Mouse (Mus musculus) mature B cell (primary cell): ENCODE results near the gene Frmpd4.

Source experiments
- in situ Hi-C: fragments of 300-500 bp; cut with MboI; formaldehyde crosslinking; loops from 2 replicates; pipeline ENCODE4 v1.14.3; 2019

Frmpd4 gene

DNA sequence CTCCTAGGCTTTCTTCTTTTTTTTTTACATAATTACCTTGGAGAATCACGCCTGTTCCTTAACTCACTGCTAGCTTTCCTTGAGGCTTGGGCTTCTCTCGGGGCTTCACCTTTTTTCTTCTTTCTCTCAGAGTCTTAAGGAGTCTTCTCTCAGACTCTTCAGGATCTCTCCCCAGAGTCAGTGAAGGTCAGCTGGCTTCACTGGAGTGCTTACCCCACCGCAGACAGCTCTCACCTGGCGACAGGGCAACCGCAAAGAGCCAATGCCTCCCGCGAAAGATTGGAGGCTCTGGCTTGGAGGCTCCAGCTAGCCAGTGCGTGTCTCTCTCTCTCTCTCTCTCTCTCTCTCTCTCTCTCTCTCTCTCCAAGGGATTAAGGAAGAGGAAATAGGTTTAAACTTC lies 453.0 kb downstream of the Frmpd4 start:
- in situ Hi-C loops: no loop called here

DNA sequence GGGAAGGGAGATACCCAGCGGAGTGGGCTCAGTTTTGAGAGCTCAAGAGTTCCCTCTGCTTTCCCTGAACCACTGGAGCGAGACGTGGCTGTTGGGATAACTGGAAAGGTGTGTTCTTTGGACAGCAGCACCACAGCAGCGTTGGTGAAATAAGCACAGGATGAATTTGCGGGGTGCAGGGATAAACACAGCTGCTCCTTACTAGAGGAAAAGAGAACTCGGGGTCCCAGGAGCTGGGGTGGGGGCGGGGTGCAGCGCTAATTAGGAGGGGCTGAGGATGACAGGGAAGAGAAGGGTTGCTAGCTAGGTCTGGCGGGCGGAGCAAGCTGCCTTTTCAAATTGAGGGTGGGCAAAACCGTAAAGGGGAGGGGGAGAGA lies 453.5 kb downstream of the Frmpd4 start:
- in situ Hi-C loops: no loop called here

DNA sequence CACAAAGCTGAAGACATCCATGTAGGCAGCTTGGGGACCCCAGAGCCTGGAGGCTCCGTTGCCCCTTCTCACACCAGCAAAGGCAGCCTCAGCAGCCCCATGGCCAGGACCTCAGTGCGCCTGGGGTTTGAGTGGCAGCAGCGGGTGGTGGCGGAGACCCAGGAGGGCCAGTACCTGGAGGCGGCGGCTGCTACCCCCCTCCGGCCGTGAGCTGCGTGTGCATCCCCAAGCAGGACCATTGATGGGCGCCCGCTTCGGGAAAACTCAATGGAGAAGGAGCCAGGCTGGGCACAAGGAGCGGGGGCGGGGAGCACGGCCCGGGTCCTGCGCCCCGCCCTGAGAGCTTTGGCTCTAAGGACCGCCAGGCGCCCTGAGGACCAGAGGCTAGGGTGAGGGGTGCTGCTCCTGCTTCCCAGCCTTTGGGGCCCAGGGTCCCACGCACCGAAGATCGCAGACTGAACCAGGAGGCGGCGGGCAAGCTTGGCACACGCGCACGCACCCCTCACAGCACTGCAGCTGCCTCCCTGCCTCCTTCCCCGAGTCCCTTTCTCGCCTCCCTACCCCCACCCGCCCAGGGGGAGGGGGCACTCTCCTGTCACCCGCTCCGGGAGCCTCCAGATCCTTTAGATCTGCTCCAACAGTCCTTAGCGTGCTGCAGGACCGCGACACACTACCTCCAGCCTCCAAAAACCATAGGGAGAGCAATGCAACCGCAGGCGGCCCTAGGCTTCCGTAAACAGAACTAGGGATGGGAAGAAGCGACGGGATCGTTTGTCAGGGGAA lies 454.0 kb downstream of the Frmpd4 start:
- in situ Hi-C loops: no loop called here

DNA sequence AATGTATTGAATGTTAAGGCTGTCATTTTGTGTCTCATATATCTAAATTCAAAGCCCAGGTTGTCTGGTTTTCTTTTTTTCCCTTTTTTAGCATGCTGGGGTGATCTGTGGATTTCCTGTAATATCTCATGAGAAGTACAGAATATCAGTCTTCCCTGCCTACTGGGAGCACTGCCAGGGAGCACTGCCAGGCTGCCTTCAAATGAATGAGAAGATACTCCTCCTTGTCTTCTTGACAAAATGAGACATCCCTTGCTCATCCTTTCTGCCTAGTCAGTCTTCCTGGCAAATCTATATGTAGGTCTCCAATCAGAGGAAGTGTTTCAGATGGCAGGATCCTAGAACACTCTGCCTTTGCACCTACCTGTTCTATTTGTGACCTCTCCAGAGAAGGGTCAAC lies 535.4 kb downstream of the Frmpd4 start:
- in situ Hi-C loops: no loop called here

DNA sequence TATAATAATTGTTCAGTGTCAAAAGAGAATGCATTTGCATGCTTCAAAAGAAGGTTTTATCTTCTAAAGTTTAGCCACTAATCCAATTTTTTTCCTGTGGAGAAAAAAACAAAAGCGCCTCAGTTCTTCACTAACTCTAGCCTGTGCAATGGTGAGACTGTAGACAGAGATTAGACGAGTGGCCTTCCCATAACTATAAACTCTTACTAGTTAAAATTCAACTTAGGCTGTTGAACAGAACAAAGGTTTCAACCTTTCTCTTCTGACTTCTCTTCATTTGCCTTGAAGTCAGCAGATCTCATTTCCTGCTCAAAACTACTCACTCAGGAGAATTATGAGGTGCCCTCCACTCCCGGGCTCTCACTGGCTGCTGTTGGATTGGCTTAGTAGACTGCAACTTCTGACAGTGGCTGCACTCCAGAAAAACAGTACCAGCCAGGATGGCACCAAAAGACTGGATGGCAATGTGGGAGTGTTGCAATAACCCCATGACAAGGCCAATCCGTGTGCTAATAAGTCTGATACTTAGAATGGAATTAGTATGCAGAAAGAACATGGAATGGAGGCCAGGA lies 556.4 kb downstream of the Frmpd4 start:
- in situ Hi-C loops: no loop called here

DNA sequence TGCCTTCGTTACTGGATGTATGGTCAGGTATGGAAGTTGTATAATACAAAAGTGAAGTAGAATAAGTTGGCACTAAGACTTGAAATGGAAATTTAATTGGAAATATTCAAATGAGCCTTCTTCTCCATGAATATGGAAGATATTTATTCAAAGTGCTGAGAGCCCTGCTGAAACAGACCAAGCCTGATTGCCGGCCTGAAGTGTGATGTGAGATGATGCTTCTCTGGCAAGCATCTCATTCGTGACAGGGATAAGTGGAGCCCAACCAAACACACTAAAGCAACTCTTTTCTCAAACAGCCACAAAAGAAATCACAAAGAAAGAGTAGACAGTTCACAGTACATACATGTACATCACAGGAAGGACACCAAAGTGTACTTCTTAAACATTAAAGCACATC lies 559.2 kb downstream of the Frmpd4 start:
- in situ Hi-C loops: no loop called here

DNA sequence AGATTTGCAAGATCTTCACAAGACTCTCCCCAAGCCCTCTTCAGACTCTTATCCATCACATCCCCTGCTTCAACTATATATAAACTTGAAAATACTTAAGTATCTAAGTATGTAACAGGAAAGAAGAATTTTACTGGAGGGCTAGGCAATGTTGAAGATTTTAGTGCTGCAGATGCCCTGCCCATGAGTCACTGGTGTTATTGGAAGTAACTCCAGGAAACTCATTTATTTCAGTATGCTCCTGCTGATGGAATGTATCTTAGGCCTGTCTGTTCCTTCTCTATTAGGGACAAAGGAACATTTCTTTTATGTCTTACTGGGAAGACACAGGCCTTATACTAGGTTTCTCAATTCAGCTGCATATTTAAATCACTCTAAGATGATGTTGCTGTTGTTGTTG lies 592.2 kb downstream of the Frmpd4 start:
- in situ Hi-C loops: no loop called here

DNA sequence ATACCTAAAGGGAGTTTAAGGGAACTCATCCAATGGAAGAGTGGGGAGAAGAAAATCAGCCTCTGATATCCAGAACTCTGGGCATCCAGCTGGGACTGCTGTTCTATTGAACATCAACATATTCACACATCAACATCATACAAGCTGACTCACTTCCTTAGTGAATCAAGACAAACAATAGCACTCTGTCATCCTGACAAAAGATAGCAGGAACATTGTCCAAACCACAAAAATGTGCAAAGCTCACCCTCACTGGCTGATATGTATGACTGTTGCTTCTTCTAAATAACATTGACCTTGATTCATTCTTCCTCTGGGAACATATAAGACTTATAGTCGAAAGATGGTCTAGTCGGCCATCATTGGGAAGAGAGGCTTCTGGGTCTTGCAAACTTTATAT lies 625.8 kb downstream of the Frmpd4 start:
- in situ Hi-C loops: no loop called here

DNA sequence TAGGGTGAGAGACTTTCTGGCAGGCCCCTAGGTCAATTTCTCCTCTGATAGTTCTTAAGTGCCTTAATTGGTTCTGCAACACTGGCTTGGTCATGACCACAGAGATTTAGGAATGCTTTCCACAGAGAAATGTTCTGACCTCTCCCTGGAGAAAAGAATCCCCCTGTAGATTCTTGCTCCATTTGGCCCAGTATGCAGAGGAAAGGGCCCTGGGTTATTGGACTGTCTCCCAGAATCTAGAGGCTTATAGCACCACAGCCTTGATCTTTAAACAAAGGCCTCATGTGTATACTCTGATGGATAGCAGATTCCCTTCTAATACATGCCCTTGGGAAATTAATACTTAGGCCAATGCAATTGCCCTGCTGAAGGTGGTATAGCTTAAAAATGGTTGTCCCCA lies 667.5 kb downstream of the Frmpd4 start:
- in situ Hi-C loops: no loop called here

DNA sequence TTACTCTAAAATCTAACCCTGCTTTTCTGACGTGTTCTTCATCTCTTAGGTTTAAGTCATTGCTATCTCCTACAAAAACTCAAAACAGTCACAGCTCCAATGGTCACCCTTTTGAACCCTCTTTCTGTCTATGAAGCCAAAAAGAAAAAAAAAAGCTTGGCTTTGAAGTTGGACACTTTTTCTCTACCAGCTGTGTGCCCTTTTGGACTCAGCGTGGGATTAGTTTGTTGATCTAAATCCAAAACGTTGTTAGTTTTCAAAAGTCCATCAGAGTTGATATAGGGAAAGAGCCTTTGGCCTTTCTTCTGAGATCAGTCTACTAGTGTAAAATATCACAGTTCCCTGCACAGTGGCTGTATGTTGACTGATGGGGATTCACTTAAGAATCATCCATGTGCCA lies 676.0 kb downstream of the Frmpd4 start:
- in situ Hi-C loops: no loop called here

DNA sequence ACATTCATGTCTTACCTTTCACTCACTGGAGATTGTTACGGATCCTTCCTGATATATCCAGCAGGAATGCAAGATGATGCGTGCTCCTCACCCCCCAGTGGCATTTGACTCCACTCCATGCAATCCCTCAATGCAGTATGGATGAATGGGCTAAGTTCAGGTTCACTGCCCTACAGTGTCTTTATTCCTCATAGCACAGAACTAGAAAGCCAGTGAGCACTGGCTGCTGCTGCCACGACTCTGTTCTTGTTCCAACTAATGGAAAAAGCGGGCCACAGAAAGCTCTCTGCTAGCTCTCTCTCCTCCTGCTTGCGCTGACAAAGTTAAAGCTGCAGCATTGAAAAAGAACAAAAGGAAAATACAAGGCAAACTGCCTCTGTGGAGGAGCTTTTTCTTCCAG lies 722.2 kb downstream of the Frmpd4 start:
- in situ Hi-C loops: no loop called here

DNA sequence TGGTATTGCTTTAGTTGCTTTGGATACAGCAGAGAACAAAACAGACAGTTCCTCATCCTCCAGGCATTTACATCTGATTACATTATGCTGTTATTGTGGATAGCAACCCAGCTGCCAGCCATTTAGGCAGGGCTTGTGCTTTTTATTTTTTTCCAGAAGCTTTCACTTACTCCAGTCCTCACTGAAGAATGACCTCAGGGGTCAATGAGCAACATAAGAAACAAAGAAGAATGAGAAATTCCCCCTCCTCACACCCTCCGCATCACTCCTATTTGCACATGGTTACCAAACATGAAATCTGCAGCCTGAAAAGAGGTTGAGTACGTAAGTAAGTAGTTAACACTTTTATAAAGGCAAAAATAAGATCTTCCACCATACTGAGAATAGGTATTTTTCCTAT lies 744.5 kb downstream of the Frmpd4 start:
- in situ Hi-C loops: no loop called here

DNA sequence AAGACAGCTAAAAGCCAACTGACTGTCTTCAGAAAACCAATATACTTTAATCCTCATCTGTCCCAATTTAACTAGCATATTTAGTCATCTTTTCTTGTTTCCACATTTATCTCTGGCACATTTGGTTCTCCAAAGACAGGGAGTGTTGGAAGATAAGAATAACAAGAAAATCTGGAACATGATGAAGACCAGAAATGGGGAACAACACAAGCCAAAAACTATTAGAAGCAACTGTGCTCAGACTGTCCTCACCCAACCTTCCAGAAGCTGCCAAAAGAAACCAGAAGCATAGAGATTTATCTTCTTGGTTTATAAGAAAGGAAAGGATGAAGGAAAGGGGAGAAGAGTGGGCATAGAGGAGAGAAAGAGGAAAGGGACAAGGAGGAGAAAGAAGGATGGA lies 748.6 kb downstream of the Frmpd4 start:
- in situ Hi-C loops: no loop called here

DNA sequence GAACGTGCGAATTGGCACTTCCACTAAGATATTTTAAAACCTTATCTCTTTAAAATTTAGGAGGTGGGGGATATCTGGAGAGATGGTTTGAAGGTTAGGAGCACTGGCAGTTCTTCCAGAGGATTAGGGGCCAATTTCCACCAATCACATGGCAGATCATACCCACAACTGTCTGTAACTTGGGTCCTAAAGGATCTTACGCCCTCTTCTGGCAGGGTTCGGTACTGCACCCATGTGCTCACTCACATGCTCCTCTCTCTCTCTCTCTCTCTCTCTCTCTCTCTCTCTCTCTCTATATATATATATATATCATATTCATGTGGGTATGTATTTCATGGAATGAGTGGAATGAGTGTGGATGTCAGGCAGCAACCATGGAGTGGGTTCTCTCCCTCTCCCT lies 759.7 kb downstream of the Frmpd4 start:
- in situ Hi-C loops: loop anchor here (25.0 kb wide), 1 partner anchor 530 kb away; no protein-coding TSS in a partner anchor

DNA sequence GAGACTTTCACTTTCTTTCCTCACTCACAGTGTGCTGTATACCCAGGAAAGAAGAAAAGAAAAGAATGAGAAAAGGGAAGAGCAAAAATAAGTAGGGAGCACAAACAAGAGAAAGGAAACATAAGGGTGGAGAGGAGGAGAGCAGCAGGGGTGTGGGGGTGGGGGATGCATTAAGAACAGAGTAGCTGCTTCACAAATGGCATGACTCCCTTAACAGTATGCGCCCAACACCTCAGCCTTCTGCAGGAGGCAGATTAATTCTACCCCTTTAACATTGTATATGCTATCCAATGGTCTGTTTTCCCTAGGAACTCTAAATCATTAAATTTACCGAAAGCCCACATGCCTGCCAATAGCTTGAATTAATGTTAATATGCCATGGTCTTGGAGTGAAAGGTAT lies 766.9 kb downstream of the Frmpd4 start:
- in situ Hi-C loops: loop anchor here (25.0 kb wide), 1 partner anchor 523 kb away; no protein-coding TSS in a partner anchor

DNA sequence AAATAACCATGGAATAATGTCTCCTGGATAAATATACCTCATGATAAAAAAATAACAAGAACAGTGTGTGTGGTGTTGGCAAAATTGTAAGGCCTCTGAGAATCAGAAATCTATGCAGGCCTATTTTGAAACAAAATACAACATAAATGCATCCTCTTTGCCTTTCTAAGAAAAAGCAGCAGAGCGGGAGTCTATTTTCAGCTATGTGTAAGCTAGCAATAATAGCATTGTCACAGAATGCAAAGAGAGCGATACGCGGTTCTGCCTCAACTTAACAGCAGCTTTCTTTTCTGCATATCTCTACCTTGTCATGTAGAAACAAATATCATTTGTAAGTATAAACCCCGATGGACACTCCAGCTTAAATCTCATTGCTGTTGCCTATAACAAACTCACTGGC lies 768.5 kb downstream of the Frmpd4 start:
- in situ Hi-C loops: loop anchor here (25.0 kb wide), 1 partner anchor 521 kb away; no protein-coding TSS in a partner anchor

DNA sequence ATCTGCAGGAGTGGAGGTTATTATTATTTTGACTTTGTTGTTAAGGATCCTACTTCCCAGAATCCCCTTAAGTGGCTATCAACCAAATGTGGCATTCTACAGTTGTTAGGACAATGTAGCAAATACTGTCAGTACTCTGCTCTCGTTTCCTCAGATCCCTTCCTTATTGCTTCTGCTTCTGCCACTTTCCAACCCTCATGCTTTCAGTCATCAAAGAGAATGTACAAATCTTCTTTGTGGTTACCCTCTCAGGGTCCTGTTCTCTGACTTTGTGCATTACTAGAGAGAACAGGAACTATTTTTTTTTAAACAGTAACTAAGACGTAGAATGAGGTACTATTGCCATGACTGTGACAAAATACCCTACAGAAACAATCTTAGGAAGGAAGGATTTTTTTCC lies 788.3 kb downstream of the Frmpd4 start:
- in situ Hi-C loops: no loop called here

DNA sequence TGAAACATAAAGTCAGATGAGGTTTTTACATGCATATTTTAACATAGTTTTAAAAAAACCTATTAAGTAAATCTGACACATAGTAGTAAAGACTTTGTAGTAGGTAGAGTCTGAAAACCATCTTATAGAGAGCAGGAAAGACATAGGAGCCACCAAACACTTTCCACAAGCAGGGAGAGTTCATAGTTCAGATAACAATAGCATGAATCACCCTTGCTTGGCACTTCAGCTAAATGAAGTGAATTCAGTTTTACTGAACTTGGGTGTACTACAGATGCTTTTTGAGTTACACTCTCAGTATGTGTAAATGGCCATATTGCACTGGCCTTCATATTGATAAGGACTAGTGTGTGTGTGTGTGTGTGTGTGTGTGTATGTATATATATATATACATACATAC lies 793.5 kb downstream of the Frmpd4 start:
- in situ Hi-C loops: no loop called here

DNA sequence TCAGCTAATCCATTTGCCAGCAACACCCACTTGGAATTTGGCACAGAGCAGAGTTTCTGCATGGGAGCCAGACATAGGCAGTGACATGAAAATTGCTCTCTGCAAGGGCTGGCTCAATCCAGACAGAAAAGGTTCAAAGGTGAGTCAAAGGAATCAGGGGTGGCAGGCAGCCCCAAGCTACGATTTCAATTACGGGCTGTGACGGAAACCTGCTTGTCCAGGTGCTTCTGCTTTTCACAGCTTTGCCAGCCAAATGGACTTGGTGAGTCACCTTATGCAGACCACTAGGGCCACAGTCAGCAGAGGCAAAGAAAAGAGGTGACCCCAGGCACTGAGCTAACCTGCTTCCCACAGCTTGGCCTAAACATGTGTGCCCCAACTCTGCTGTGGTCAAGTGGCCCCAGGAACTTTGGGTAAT lies 857.5 kb downstream of the Frmpd4 start:
- in situ Hi-C loops: no loop called here

DNA sequence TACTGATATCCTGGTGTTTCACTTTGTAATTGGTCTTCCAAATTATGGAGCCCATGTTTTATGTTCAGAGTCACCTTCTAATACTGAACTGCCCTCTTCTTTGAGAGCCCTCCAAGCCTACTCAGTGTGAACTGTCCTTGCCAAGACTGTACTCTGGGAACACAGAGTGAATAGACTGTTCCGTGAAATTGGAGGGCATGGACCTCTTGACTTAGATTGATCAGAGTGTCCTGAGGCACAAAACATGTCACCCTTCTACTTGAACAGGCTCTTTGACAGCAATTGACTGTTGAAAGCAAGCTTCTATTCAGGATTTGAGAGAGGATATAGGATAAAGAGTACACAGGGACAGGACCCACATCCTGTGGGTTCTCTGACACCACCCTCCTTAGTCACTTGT lies 857.9 kb downstream of the Frmpd4 start:
- in situ Hi-C loops: no loop called here

DNA sequence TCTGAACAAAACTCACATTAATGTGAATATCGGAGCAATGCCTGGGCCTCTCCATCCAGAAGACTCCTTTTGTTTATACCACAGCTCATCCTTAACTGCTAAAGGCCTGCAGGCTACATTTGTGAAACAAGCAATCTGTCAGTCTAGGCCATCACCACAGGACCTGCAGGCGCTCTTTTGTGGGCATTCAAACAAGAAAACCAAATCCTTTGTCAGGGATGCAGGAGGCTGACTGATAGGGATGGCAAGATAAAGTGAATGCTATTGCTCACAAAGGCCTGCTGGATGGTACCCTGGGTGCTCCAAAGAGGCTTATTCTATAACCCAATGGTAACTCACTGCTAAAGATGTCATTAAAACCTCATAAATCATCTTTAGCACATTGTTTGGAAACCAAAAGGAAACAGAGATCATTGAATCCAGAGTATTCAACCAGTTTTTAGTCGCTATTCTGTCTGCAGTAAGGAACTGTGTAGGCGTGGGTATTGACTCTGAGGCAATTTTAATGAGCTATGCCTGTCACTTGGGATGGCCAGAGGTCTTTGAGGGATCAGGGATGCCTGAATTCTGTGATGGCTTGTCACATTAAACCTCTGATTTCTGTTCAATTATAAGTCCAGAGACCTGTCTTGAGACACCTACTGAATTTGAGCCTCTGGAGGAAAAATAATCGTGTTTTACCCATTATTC lies 922.1 kb downstream of the Frmpd4 start:
- in situ Hi-C loops: no loop called here

DNA sequence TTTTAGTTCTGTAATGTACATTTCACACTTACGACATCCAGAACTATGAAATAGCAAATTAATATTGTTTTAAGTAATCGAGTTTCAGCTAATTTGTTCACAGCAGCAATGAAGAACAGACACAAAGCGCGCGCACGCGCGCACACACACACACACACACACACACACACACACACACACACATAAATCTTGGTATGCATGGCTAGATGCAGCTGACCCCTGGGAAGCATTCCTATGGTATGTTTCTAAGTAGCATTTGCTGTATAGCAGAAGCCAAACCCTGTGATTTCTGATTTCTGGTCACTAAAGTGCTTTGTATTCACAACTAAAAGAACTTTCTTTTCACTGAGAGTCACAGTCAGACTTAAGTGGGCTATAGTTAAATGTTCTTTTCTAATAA lies 922.8 kb downstream of the Frmpd4 start:
- in situ Hi-C loops: no loop called here

DNA sequence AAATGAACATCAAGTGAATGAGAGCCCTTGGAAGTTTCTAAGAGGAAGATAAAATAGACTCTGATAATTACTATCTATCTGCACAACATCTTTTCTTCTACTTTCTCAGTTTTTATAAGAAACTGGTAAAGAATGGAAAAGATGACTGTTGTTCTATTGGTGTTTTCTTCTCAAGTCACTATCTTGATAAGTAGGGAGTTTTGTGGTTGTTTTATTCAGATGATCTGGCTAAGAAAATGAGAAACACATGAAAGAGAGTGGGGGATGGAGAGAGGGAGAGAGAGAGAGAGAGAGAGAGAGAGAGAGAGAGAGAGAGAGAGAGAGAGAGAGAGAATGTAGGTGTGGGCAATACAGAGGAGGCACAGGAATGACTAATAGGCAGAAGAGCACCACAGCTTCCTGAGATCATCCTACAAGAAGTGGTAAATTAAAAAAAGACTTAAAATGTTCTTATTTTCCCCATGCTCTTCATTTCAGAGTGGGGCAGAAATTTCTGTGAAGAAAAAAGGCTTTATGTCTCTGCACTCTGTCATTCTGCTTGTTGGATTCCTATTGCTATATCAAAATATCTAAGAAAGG lies 979.3 kb downstream of the Frmpd4 start:
- in situ Hi-C loops: no loop called here
